Mouse (Mus musculus): ENCODE data around the gene Cuedc1. TPM values are rescaled to one million over a fixed set of nuclear protein-coding genes. Genes with fewer than 3 reads are reported as not detected.
A peak's percentile ranks its signal among the peaks of the same experiment; 100 is the strongest.
"Not testable (repeated sequence)": the region's sequence is repeated elsewhere in the genome, so short reads cannot be mapped to it uniquely, and the experiment has no call there.

The Cuedc1 gene
- total RNA-seq, 2 experiments from 2014 or later: 27.4 to 28.5 TPM

- DNase-seq (ENCODE audit: low spot score in 2 of 2): peak; percentile 29 to 38
Observed at GRCm38 (mm10) chr11:88197153-88197576, 99.3 kb downstream of the Cuedc1 start.

DNA sequence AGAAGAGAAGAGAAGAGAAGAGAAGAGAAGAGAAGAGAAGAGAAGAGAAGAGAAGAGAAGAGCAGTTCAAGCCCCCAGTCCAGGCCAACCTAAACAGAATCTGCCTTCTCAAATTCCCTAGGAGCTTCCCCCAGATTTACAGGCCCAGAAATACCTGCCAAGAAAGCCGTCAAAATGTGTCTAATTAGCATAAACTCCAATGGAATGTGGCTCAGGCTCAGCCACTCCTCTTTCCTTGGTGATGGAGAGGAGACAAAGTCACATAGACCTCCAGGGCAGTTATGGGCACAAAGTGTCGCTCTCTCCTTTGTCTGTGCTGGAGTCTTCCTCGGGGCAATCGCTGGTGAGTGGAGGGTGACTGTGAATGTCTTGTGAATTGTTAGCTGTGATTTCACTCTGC lies 100.4 kb downstream of the Cuedc1 start:
- DNase-seq (ENCODE audit: low spot score in 2 of 2): no peak

DNA sequence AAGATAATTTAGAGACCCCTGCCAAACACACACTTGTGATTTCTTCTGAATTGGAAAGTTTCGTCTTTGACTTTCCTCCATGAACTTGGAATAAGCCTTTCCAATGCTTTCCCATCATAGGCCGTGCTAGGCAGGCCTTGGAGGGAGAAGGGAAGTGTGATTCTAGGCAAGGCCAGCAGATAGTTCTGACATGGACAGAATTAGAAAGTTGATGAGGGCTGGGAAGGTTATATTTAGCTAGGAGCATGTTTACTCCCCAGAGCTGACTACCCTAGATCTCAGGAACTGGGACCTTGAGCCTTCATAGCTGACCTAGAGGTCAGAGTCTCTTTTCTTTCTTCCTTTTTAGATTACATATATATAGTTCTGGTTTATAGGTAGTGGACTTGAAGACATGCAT lies 103.3 kb downstream of the Cuedc1 start:
- DNase-seq (ENCODE audit: low spot score in 2 of 2): no peak

DNA sequence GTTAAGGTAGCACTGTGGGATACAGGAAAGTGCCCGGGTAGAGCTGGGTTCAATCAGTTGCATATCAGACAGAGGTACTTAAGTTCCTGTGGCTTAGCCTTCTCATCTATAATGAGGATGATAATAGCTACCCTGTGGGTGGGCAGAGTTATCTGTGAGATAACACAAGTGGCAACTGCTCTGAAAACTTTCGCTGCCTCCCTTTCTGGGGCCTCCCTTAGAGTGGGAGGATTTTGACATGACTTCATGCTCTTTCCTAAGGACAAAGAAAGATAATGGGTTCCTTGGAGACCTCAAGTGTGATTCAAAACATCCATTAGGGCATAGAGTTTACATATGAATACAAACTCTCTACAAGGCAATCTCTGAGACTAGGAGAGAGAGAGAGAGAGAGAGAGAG lies 104.2 kb downstream of the Cuedc1 start:
- DNase-seq (ENCODE audit: low spot score in 2 of 2): no peak

GRCm38 (mm10) chr11:88203712-88204532 lies 106.1 kb downstream of the Cuedc1 start, which contains the start of gene Mrps23:
TSS of gene Mrps23 (plus strand) at chr11:88204388.
- DNase-seq (ENCODE audit: low spot score in 2 of 2): peak; percentile 91 to 95

DNA sequence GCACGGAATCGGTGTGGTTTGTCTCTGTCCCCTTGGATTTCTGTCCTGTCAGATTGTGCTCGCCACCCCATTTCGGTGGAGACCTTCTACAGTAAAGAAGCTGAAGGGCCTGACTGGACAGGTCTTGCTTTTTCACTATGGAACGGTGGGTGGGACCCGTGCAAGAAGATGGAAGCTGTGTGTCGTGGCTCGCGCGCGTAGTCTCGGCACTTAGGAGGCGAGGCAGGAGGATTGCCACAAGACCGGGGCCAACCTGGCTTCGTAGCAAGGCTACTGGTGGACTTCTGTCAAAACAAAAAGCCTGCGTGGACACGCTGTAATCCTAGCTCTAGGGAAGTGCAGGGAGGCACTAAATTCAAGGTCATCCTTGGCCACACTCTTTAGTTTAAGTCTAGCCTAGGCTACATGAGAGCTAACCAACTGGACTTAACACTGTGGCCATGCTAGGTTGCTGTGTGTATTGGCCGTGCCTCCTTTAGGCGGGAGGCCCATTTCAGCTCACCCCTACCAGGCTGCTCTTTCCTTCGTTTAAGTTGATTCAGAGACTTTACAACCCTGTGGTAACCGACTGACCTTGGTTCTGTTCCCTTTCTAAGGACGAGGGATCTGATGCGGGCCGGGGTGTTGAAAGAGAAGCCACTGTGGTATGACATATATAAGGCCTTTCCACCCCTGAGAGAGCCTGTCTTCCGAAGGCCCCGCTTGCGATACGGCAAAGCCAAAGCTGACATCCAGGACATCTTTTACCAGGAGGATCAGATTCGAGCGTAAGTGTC lies 106.9 kb downstream of the Cuedc1 start:
- DNase-seq (ENCODE audit: low spot score in 2 of 2): no peak

DNA sequence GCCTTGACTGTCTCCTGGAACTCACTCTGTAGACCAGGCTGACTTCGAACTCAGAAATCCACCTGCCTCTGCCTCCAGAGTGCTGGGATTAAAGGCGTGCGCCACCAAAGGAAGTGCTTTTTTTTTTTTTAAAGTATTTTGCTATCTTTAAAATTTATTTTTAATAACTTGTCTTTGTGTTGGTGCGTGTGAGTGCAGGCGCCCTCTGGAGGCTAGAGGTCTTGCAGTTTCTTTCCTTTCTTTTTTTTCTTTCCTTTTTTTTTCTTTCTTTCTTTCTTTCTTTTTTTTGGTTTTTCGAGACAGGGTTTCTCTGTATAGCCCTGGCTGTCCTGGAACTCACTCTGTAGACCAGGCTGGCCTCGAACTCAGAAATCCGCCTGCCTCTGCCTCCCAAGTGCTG lies 108.7 kb downstream of the Cuedc1 start:
- not testable (repeated sequence) for DNase-seq (ENCODE audit: low spot score in 2 of 2)

DNA sequence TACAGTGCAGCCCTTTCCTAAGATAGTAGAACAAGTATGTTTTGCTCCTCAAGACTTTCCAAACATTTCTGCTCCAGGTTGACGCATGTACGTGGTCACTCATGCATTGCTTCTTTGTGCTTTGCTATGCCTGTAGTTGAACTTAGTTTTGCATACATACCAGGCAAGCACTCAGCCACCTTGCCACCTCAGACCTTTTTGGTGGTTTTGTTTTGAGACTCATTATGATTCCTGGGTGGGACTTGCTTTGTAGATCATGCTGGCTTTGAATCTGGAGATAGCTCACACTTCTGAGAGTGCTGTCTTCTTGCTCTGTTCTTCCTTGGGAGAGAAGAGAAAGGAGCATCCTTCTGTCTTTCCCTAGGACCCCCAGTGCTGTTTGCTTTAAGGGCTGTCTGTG lies 109.8 kb downstream of the Cuedc1 start:
- no peak for DNase-seq (ENCODE audit: low spot score in 2 of 2)

DNA sequence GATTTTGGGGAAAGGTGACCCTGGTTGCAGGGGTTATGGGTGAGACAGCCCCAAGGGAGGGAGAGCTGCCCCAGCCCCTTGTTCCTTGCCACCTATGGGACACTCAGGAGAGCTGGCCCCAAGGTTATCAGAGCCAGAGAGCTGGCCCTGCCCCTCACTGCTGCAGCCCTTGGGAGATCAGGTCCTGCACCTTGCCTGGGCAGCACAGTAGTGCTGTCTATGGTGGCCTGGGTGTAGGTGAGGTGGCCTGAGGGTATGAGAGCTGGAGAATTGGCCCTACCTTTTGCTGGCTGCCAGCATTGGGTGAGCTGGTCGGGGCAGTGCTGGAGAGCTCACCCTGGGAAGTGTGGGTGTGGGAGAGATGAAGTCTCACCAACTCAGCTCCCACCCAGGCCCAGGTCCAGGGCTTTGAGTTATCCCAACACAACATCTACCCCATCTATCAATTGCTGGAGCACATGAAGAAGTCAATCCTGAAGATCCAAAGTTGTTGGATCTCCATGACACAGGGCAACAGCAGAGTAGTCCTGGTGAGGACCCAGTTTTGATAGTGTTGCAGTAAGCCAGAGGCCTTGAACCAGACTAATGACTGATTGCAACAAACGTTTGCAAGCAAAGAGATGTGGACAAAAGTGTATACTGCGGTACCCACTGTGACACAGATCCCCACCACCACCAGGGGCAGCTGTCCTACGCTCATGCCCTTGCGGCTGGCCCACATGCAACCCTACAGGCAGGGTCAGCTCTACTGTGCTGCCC lies 114.1 kb downstream of the Cuedc1 start:
- no peak for DNase-seq (ENCODE audit: low spot score in 2 of 2)

- no peak for DNase-seq (ENCODE audit: low spot score in 2 of 2)
Observed at GRCm38 (mm10) chr11:88213757-88214156, 115.9 kb downstream of the Cuedc1 start.

DNA sequence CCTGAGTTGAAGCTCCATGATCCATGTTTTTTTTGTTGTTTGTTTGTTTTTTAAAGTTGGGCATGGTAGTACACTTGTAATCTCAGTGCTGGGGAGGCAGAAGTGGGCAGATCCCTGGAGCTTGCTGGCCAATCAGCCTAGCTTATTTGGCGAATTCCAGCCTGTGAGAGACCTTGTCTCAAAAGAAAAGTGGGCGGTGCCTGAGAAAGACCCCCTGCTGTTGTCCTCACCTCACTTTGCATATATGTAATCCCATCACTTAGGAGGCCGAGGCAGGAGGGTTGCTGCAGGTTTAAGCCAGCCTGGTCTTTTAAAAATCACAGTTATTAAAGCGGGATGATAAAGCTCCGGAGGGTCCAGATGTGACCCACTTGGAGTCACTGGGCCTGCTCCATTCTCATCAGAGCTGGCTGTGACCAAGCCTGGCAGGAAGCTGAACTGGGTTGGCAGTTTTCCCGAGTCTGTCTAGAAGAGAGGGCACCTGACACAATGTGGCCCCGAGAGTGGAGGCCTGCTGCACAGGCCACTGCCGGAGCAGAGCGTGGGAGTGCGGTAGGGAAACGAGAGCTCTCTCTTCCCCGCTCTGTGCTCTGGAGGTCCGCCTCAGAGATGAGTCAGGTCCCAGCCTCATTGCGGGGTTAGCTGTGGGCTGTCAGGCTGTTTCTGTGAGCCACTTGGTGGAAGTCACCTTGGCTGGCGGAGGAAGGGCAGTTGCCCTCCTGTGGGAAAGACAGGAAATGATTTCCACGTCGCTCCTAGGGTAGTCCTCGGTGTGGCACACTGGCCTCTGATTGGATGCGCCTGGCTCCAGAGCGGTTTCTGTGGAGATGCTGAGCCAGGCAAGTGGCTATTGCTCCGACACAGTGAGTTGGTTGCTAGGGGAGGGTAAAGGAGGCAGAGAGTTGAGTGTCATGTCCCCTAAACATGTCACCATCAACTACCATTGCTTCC lies 117.3 kb downstream of the Cuedc1 start:
- DNase-seq (ENCODE audit: low spot score in 2 of 2): peak; percentile 56 to 73

DNA sequence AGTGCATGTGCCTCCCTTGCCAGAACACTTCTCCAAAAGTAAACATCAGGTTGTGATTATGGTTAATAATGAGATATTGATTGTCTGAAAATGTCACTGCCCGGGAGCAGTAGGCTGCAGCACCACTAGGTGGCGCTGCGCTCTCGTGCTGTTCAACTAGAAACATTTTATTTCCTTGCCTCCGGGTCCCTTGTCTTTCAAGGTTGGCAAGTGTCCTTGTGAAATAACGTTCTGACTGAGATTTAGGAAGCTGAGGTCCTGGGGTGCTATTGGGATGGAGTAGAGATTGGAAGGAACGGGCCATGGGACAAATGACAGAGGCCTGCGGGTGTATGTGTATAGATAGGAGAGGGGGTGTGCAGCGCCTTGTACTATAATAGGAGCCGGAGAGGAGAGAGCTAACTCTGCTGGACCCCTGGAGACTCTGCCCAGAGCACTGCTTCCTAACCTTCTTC lies 118.4 kb downstream of the Cuedc1 start:
- peak; percentile 56 to 69 for DNase-seq (ENCODE audit: low spot score in 2 of 2)

DNA sequence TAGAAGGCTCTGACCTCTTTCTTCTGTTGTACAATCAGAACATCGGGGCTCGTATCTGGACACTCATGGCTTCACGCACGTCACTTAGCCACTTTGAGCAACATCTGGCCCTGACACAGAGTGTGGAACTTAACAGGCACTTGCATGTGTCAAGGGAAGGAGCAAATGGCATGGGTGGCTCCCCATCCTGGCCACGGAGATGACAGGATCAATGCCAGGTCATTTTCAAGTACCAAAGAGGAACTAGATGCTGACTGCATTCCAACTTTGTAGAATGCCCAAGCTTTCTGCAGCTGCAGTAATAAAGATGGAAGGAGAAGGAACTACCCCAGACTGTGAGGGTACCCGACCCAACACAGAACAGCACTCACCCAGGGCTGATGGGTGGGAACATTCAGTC lies 120.3 kb downstream of the Cuedc1 start:
- DNase-seq (ENCODE audit: low spot score in 2 of 2): no peak

DNA sequence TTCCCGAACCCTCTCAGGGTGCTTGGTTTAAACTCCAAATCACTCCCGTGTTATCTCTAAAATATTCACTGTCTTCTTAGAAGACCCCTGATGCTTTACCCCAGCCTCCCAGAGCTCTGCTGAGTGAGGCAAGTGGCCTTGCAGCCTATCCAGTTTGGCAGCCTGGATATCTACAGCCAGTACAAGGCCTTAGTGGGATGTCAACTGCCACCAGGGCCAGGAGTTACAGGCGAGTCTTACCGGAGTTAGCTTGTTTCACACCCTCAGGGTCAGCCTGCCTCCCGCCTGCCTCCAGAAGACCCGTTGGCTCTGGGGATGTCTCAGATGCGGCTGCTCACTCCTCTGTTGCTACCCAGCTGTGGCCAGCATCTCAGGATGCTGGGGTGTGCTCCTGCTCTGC lies 120.7 kb downstream of the Cuedc1 start:
- no peak for DNase-seq (ENCODE audit: low spot score in 2 of 2)

- no peak for DNase-seq (ENCODE audit: low spot score in 2 of 2)
Observed at GRCm38 (mm10) chr11:88221929-88222475, 124.1 kb downstream of the Cuedc1 start.

DNA sequence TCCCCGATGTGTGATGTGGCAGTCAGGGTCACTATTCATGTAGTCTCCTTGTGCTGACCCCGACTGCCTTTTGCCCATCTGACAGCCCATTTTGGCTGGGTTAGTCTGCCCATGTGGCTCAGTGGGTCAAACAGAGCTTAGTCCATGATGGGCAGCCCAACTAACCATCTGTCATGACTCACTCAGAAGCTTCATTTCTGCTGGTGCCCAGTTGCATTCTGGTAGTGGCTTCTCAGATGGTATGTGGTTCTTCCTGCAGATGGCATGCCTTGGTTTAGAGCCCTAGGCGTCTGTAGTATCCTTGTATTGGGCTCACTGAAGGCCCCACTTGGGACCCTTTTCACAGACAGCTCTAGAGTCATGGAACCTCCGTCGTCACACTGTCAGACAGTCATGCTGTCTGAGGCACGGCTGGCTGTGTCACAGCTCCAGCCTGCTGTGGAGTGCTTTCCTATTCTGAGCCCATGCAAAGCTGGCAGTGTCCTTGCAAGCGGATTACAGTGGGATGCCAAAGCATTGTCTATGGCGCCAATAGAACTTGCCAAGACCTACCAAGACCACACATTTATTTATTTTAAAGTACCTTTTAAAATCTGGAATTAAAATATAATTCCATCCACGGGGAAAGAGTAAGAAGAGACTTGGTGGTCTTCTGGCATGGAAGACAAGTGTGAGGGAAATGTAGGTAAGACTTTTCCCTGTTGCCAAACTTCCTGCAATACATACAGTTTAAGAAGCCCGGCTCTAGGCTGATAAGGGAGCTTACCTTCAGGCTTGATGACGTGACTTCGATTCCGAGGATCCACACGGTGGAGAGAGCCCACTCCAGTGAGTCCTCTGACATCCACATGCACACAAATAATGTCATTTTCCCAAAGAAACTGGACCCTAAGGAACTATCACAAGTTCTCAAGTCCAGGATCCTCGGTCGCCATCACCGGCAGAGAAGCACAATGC lies 129.4 kb downstream of the Cuedc1 start:
- DNase-seq (ENCODE audit: low spot score in 2 of 2): no peak

DNA sequence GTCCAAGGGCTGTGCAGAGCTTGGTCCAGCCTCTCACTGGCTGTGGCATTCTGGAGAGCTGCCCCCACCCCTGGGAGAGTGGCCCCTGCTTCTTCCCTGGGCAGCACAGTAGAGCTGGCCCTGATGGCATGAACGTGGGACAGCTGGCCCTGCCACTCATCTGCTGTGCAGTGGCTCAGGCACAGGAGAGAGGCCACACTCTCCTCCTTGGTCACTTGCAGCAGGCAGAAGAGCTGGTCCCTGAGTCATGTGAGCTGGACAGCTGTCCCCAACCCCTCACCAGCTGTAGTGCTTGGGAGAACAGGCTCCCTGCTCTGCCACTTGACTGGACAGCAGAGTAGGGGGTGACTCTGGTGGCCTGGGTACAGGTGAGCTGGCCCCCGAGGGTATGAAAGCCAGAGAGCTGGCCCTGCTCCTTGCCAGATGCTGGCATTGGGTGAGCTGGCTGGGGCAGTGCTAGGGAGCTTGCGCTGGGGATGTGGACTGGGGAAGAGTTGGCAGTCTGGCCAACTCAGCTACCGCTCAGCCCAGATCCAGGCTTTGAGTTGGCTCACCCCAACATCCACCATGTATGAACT lies 133.4 kb downstream of the Cuedc1 start:
- DNase-seq (ENCODE audit: low spot score in 2 of 2): no peak

All from left cerebral cortex, adult 18-20 months (tissue).